Mouse (Mus musculus) limb, embryonic 14.5 days (tissue): ENCODE measurements at regions not wholly inside any gene's neighbourhood (a gene's known extent, or its start where the extent isn't known, plus 50 kb on each side); places are given as distances from the start of the nearest gene placed in this dataset.
A peak's percentile ranks its signal among the peaks of the same experiment; 100 is the strongest.

Source experiments
- ATAC-seq: fragments of 200-750 bp; cut with Nextera tagmentation; 2 replicates; pipeline ENCODE4 v1.8.0; 2017; ENCODE audit warnings: low read depth, moderate number of reproducible peaks, moderate TSS enrichment; ENCODE audit not compliant: low FRiP score
- DNase-seq: peaks from one replicate; pipeline ENCODE4 v3.0.0-alpha.2; 2015; ENCODE audit warnings: low spot score
- H3K27ac ChIP-seq: fragments of 300-500 bp; sonication (generic); replicated peaks from 2 replicates; pipeline ENCODE4 v1.5.1; 2014; ENCODE audit warnings: low read depth, mild to moderate bottlenecking, low read length, moderate library complexity, mixed read lengths
- H3K27me3 ChIP-seq: fragments of 300-500 bp; sonication (generic); 2 replicates; pipeline ENCODE4 v1.6.1; 2014; ENCODE audit warnings: low read length, mixed read lengths; ENCODE audit not compliant: control insufficient read depth, insufficient read depth
- H3K36me3 ChIP-seq: fragments of 300-500 bp; sonication (generic); 2 replicates; pipeline ENCODE4 v1.6.1; 2014; ENCODE audit warnings: mild to moderate bottlenecking, low read length, moderate library complexity, mixed read lengths; ENCODE audit not compliant: control insufficient read depth, insufficient read depth
- H3K4me1 ChIP-seq: fragments of 300-500 bp; sonication (generic); 2 replicates; pipeline ENCODE4 v1.6.1; 2014; ENCODE audit warnings: antibody characterized with exemption, low read length, mixed read lengths; ENCODE audit not compliant: control insufficient read depth, insufficient read depth
- H3K4me2 ChIP-seq: fragments of 300-500 bp; sonication (generic); replicated peaks from 2 replicates; pipeline ENCODE4 v1.6.1; 2014; ENCODE audit warnings: low read depth, mild to moderate bottlenecking, low read length, moderate library complexity; ENCODE audit not compliant: severe bottlenecking
- H3K4me3 ChIP-seq: fragments of 300-500 bp; sonication (generic); replicated peaks from 2 replicates; pipeline ENCODE4 v1.5.1; 2014; ENCODE audit warnings: low read length
- H3K9ac ChIP-seq: fragments of 300-500 bp; sonication (generic); 2 replicates; pipeline ENCODE4 v1.6.1; 2014; ENCODE audit warnings: mild to moderate bottlenecking, low read depth, low read length, moderate library complexity; ENCODE audit not compliant: severe bottlenecking
- H3K9me3 ChIP-seq: fragments of 300-500 bp; sonication (generic); 2 replicates; pipeline ENCODE4 v1.6.1; 2016; ENCODE audit warnings: low read length; ENCODE audit not compliant: control insufficient read depth
- POLR2A ChIP-seq: fragments of 200-500 bp; IDR thresholded peaks from 2 replicates; pipeline ENCODE4 v1.8.0; 2012; ENCODE audit warnings: inconsistent platforms, mild to moderate bottlenecking, moderate library complexity, borderline replicate concordance; ENCODE audit not compliant: insufficient read depth, insufficient read length; ENCODE audit errors: extremely low read depth
- WGBS: fragments of 180-500 bp; shearing (Covaris S2); extraction: QIAGEN DNeasy Blood & Tissue Kit; methylation state at CpG from one replicate; pipeline ENCODE4 v1.1.7; 2014; 5-methylcytosine and 5-hydroxymethylcytosine counted together

DNA sequence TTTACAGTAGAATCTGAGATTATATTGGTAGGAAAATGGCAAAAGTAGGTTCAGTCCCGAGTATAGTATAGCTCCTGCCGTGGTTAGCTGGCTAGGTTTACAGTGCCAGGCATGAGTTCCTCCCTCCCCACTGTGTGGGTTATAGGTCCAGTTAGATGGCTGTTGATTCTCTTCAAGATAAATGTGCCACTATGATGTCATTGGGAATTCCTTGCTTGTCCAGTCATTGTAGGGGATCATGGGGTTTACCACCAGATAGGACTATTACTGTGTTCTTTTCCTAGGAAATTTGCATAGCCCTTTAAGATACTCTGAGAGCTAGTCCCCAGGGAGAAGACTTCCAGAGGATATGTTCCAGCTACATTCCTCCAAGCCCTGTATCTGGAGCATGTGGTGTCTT is 119.2 kb upstream of the Itga4 start:
- no peak for TF ChIP-seq POLR2A
- Histone ChIP-seq H3K27me3 (no peaks in the 10 kb centered on the region), H3K9ac (no peak overlapping the region), H3K9me3 (no peaks in the 10 kb centered on the region), H3K4me3 (no peak overlapping the region), H3K36me3 (no peaks in the 10 kb centered on the region), H3K4me1 (no peaks in the 10 kb centered on the region), H3K4me2 (no peak overlapping the region), H3K27ac (no peak overlapping the region)
- DNase-seq (no peak), ATAC-seq (no peak)
- 88% methylated on average over 2 of the region's 2 CpGs for WGBS

GRCm38 (mm10) chr2:79136619-79137458 is 118.4 kb upstream of the Itga4 start:
- ATAC-seq (no peak), DNase-seq (no peak)
- TF ChIP-seq POLR2A: no peak
- H3K36me3 ChIP-seq: no peaks in the 10 kb centered on the region
- H3K9ac ChIP-seq: no peak overlapping the region
- H3K9me3 ChIP-seq: no peaks in the 10 kb centered on the region
- no peak overlapping the region for H3K4me3 ChIP-seq
- H3K27ac ChIP-seq: no peak overlapping the region
- WGBS: 81% methylated on average over 12 of the region's 12 CpGs
- no peak overlapping the region for H3K4me2 ChIP-seq
- no peaks in the 10 kb centered on the region for H3K27me3 ChIP-seq
- no peaks in the 10 kb centered on the region for H3K4me1 ChIP-seq

DNA sequence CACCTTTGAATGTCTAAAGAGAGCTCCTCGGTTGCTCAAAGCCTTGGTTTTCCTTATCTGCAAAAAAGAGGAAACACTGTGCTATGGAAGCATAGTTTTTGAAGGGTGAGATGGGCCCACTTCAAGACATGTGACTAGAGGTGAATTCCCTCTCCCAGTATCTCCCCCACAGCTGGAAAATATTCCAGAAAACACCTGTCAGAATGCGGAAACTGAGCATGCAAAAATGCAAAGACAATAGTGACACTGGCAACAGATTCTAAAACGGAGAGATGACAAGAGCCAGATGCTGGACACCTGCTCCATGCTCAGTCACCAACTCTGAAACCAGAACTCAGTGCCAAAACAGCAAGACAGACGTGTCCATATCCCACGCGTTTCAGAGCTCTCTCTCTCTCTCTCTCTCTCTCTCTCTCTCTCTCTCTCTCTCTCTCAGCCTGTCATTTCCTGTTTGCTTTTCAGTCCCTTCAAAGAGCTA is 117.5 kb upstream of the Itga4 start:
- H3K4me2 ChIP-seq: no peak overlapping the region
- DNase-seq (peak; percentile 10), ATAC-seq (no peak)
- no peaks in the 10 kb centered on the region for H3K4me1 ChIP-seq
- no peaks in the 10 kb centered on the region for H3K9me3 ChIP-seq
- H3K4me3 ChIP-seq: no peak overlapping the region
- H3K9ac ChIP-seq: no peak overlapping the region
- H3K27me3 ChIP-seq: no peaks in the 10 kb centered on the region
- no peaks in the 10 kb centered on the region for H3K36me3 ChIP-seq
- no peak for TF ChIP-seq POLR2A
- H3K27ac ChIP-seq: no peak overlapping the region
- 51% methylated on average over 6 of the region's 6 CpGs for WGBS

DNA sequence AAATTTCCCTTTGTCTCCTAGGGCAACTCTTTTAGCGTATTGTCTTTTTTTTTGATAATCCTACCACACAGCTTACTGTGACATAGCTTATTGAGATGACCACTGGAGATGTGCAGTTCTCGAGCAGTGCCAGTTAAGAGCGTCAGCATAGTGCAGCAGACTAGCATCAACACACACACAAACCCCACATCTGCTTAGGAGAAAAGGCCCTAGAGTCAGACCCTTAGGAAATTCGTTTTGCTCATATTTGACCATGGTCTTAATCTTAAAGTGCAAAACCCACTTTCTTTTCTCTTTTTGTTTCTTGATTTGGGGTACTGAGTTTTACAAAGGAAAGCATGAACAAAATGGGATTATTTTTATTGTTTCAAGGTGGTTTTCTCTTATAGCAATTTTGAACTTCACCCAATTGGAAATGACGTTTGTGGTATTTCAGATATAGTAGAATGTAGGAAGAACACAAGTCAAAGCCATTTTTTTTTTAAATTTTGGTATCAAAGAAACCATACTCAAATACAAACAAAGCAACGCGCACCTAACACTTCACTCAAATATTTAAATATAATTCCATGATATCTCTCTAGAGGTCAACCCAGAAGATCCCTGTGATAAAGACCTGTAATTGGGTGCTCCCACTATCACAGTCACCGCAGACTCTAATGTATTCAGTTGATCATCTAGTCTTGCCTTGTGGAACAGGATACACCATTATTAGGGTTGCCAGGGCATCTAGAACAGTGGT is 116.7 kb upstream of the Itga4 start:
- no peak for ATAC-seq
- 86% methylated on average over 8 of the region's 8 CpGs for WGBS

DNA sequence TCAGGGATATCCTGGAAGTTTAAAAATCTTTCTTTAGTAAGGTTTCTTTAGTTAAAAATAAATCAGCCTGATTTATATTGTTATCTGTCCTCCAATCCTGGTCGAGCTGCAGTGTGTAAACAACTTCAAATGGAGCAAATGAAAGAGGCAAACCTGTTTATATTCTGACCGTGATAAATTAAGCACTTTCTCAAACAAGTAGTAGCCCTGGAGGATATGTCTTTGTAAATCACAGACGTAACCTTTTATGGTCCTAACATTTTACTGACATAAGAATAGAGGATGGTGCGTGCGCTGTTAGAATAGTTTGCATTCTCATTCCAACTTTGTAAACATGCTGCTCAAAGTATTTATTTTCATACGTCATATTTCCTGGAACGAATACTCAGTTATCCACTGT is 113.3 kb upstream of the Itga4 start:
- H3K4me3 ChIP-seq: no peak overlapping the region
- H3K9ac ChIP-seq: no peak overlapping the region
- no peaks in the 10 kb centered on the region for H3K9me3 ChIP-seq
- no peaks in the 10 kb centered on the region for H3K36me3 ChIP-seq
- DNase-seq (no peak), ATAC-seq (no peak)
- no peaks in the 10 kb centered on the region for H3K4me1 ChIP-seq
- no peak for TF ChIP-seq POLR2A
- H3K27ac ChIP-seq: no peak overlapping the region
- no peaks in the 10 kb centered on the region for H3K27me3 ChIP-seq
- no peak overlapping the region for H3K4me2 ChIP-seq
- WGBS: 33% methylated on average over 7 of the region's 7 CpGs

More for the DNA sequence above, 116.7 kb upstream of the Itga4 start:
- DNase-seq: no peak
- Histone ChIP-seq H3K27ac (no peak overlapping the region), H3K36me3 (no peaks in the 10 kb centered on the region), H3K4me1 (no peaks in the 10 kb centered on the region), H3K4me2 (no peak overlapping the region), H3K27me3 (no peaks in the 10 kb centered on the region), H3K9ac (no peak overlapping the region), H3K4me3 (no peak overlapping the region), H3K9me3 (no peaks in the 10 kb centered on the region)
- no peak for TF ChIP-seq POLR2A
